Mouse (Mus musculus) kidney, adult 2 months (tissue): ENCODE results near the gene Snrnp200.
A peak's percentile ranks its signal among the peaks of the same experiment; 100 is the strongest.

Source experiments
- CTCF ChIP-seq: fragments of 200-500 bp; conservative IDR thresholded peaks from 2 replicates; pipeline ENCODE4 v1.5.1; 2011; ENCODE audit warnings: low read depth, mild to moderate bottlenecking, control low read depth, low read length, moderate library complexity, mixed read lengths; ENCODE audit not compliant: insufficient read depth, insufficient read length
- POLR2A ChIP-seq: fragments of 200-500 bp; IDR thresholded peaks from one replicate; pipeline ENCODE4 v1.6.1; 2011; ENCODE audit warnings: low read depth, low read length, control low read depth

- peak; percentile 66 for TF ChIP-seq CTCF
- no peak for TF ChIP-seq POLR2A
Observed at GRCm38 (mm10) chr2:127204932-127205331, 3.3 kb upstream of the Snrnp200 start.
